Mouse (Mus musculus): ENCODE measurements at regions not wholly inside any gene's neighbourhood (a gene's known extent, or its start where the extent isn't known, plus 50 kb on each side); places are given as distances from the start of the nearest gene placed in this dataset.

DNA sequence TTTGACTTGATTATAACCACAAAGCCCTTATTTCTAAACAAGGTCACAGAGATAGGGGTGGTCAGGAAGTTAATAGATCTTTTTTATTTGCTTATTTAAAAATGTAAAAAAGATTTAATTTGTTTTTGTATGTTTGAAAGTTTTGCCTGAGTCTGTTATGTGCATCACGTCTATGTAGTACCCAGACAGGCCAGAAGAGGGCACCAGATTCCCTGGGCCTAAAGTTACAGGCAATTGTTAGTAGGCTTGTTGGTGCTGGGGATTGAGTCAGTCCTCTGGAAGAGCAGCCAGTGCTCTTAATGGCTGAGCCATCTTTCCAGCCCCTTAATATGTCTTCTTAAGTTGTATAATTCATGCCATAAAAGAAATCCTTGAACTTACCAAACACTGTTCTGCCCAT, 211.5 kb upstream of the 1700012A03Rik start:
- TF ChIP-seq CTCF (IDR thresholded peaks at IDR 0.05; ENCODE audit: insufficient read depth, low read depth, low read length) = no peak
- no peak for TF ChIP-seq POLR2A (IDR thresholded peaks at IDR 0.05; ENCODE audit: insufficient read depth, low read depth, low read length)

Measured in olfactory bulb, adult 2 months (tissue).